Mouse (Mus musculus) heart, postnatal 0 days (tissue): Measurements from ENCODE around the gene Ear6. TPM values are rescaled to one million over a fixed set of nuclear protein-coding genes. Genes with fewer than 3 reads are reported as not detected.

ENCODE experiments used
- ATAC-seq: fragments of 200-750 bp; cut with Nextera tagmentation; 2 replicates; pipeline ENCODE4 v1.8.0; 2017; ENCODE audit warnings: low read depth, moderate number of reproducible peaks, moderate library complexity; ENCODE audit not compliant: insufficient read depth
- DNase-seq: peaks from one replicate; pipeline ENCODE4 v3.0.0-alpha.2; 2016; ENCODE audit warnings: low spot score
- H3K27ac ChIP-seq: fragments of 300-500 bp; sonication (generic); 2 replicates; pipeline ENCODE4 v1.5.1; 2014; ENCODE audit warnings: low read depth, mild to moderate bottlenecking
- H3K27me3 ChIP-seq: fragments of 300-500 bp; sonication (generic); 2 replicates; pipeline ENCODE4 v1.6.1; 2014; ENCODE audit warnings: low read length, mixed read lengths; ENCODE audit not compliant: control insufficient read depth, insufficient read depth
- H3K36me3 ChIP-seq: fragments of 300-500 bp; sonication (generic); replicated peaks from 2 replicates; pipeline ENCODE4 v1.6.1; 2014; ENCODE audit warnings: low read length, mixed read lengths; ENCODE audit not compliant: control insufficient read depth, insufficient read depth
- H3K4me1 ChIP-seq: fragments of 300-500 bp; sonication (generic); 2 replicates; pipeline ENCODE4 v1.6.1; 2014; ENCODE audit warnings: antibody characterized with exemption; ENCODE audit not compliant: control insufficient read depth, insufficient read depth
- H3K4me2 ChIP-seq: fragments of 300-500 bp; sonication (generic); 2 replicates; pipeline ENCODE4 v1.6.1; 2014; ENCODE audit warnings: low read depth, mild to moderate bottlenecking, low read length, moderate library complexity
- H3K4me3 ChIP-seq: fragments of 300-500 bp; sonication (generic); 2 replicates; pipeline ENCODE4 v1.5.1; 2014; ENCODE audit warnings: low read depth, low read length
- H3K9ac ChIP-seq: fragments of 300-500 bp; sonication (generic); replicated peaks from 2 replicates; pipeline ENCODE4 v1.6.1; 2014; ENCODE audit warnings: low read depth, low read length, mixed read lengths
- H3K9me3 ChIP-seq: fragments of 300-500 bp; sonication (generic); replicated peaks from 2 replicates; pipeline ENCODE4 v1.6.1; 2016; ENCODE audit warnings: low read length; ENCODE audit not compliant: control insufficient read depth
- CTCF ChIP-seq: IDR thresholded peaks from 2 replicates; pipeline ENCODE4 v1.5.1; 2016; ENCODE audit warnings: antibody characterized with exemption, control low read depth, low read depth
- EP300 ChIP-seq: IDR thresholded peaks from 2 replicates; pipeline ENCODE4 v1.6.1; 2016; ENCODE audit warnings: antibody characterized with exemption, low read depth
- WGBS: fragments of 180-500 bp; shearing (Covaris S2); extraction: QIAGEN DNeasy Blood & Tissue Kit; methylation state at CpG from one replicate; pipeline ENCODE4 v1.1.7; 2014; 5-methylcytosine and 5-hydroxymethylcytosine counted together
- polyA plus RNA-seq: library from polyadenylated mRNA; unstranded; fragments of >200 nt; fragmentation: Nextera tagmentation; extraction: Ambion mirVana; gene quantifications from 2 replicates; pipeline ENCODE4 v1.2.1, GENCODE M21; 2015
- total RNA-seq: library from RNA; depleted of rRNA; stranded (reverse); fragments of >200 nt; gene quantifications from 2 replicates; pipeline ENCODE4 v1.2.3, GENCODE M21; 2014; ENCODE audit warnings: low replicate concordance

Ear6 gene
- total and polyA plus RNA-seq, 2 experiments from 2014 or later, result not detected

DNA sequence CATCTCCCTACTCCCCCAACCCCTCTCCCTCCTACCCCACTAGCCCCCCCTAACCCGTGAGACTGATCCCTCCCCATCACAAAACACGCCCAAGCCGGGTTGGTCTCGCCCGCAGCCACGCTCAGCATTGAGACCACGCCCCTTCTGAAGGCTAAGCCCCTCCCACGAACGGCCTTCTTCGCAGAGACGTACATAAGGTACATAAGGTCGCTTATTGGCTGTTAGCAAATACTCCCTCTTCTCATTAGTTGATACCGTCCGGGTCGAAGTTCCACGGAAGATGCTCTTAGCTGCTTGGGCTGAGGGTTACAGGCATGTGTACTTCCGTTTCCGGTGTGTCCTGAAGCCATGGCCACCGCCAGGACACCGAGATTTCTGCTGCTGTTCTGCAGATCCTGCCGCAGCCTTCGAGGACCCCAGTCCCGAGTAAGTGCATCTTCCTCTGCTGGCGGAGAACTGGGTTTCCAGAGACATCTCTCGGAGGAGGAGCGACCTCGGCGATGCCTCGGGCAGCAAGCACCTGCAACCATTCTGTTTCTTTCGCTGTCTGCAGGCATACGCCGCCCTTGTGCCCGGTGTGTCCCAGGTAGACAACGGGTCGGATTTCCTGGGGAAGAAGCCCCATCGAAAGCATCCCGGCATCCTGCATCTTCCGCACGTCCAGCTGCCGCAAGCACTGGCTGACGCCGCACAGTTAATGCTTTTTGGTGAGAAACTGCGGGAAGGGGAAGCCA lies 31.3 kb downstream of the Ear6 start, which contains the start of gene Mettl17:
TSS of gene Mettl17 (plus strand) at position 245 of the 734 bp plus-strand sequence.
- peak within 1 kb of the TSS; percentile 95 for H3K4me2 ChIP-seq
- H3K27ac ChIP-seq, result peak within 1 kb of the TSS; percentile 77
- H3K27me3 ChIP-seq, result no peaks in the 10 kb centered on the region
- DNase-seq, result peak; percentile 98
- peaks cover 7% of the 10 kb centered on the region; the same call in 1 of the 2 replicates for H3K4me1 ChIP-seq
- H3K4me3 ChIP-seq, result peak within 1 kb of the TSS; percentile 78
- whole genome bisulfite sequencing, result under 1% methylated on average over 43 of the region's 43 CpGs
- H3K36me3 ChIP-seq, result peaks cover 33% of the 10 kb centered on the region
- peak; percentile 96 for ATAC-seq
- H3K9ac ChIP-seq, result peak within 1 kb of the TSS; percentile 74
- no peaks in the 10 kb centered on the region for H3K9me3 ChIP-seq
- TF ChIP-seq EP300 (no peak), CTCF (0 out of 2 replicates have a peak, but pooled peaks have one; percentile 13)

DNA sequence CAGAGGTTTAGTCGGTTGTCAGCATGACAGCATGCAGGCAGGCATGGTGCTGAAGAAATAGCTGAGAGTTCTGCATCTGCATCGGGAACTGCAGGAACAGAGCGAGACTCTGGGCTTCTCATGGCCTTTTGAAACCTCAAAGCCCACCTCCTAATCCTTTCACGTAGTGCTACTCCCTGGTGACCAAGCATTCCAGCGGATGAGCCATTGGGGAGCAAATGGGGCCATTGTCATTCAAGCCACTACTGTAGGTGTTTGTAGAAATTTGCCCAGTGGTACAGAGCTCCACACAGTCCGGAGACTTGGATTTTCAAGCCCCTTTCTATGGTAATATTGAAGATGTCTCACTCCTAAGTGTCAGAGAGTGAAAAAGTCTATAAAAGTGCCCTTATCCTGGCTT lies 32.6 kb downstream of the Ear6 start:
- TF ChIP-seq EP300 (no peak), CTCF (no peak)
- Histone ChIP-seq H3K27ac (no peak overlapping the region), H3K9ac (no peak overlapping the region), H3K4me1 (peaks cover 7% of the 10 kb centered on the region; the same call in 1 of the 2 replicates), H3K27me3 (no peaks in the 10 kb centered on the region), H3K4me3 (no peak overlapping the region), H3K4me2 (no peak overlapping the region), H3K36me3 (peaks cover 46% of the 10 kb centered on the region), H3K9me3 (no peaks in the 10 kb centered on the region)
- DNase-seq (no peak), ATAC-seq (no peak)
- WGBS, result 61% methylated on average over 6 of the region's 6 CpGs

DNA sequence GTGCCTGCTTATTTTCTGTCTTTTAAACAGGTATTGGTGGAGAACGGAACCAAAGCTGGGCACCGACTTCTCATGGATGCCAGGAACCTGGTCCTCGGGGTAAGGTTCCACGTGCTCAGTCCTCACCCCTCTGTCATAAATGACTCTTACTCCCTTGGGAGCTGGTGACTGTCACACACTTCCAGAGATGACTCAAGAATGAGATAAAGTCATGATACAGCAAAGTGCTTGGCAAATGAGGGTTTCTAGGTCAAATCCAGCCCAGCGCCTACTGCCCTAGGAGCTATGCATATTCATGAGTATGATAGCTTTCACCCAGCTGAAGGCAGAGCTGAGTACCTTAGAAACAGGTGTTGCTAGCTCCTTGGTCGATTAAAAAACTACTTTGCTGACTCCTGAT lies 36.3 kb downstream of the Ear6 start:
- Histone ChIP-seq H3K27me3 (no peaks in the 10 kb centered on the region), H3K4me2 (no peak overlapping the region), H3K27ac (no peak overlapping the region), H3K9ac (no peak overlapping the region), H3K36me3 (peaks cover 63% of the 10 kb centered on the region), H3K4me3 (no peak overlapping the region), H3K9me3 (no peaks in the 10 kb centered on the region), H3K4me1 (peaks cover 7% of the 10 kb centered on the region; the same call in 1 of the 2 replicates)
- ATAC-seq, result no peak
- no peak for DNase-seq
- WGBS, result 81% methylated on average over 6 of the region's 6 CpGs
- no peak for TF ChIP-seq EP300
- no peak for TF ChIP-seq CTCF

DNA sequence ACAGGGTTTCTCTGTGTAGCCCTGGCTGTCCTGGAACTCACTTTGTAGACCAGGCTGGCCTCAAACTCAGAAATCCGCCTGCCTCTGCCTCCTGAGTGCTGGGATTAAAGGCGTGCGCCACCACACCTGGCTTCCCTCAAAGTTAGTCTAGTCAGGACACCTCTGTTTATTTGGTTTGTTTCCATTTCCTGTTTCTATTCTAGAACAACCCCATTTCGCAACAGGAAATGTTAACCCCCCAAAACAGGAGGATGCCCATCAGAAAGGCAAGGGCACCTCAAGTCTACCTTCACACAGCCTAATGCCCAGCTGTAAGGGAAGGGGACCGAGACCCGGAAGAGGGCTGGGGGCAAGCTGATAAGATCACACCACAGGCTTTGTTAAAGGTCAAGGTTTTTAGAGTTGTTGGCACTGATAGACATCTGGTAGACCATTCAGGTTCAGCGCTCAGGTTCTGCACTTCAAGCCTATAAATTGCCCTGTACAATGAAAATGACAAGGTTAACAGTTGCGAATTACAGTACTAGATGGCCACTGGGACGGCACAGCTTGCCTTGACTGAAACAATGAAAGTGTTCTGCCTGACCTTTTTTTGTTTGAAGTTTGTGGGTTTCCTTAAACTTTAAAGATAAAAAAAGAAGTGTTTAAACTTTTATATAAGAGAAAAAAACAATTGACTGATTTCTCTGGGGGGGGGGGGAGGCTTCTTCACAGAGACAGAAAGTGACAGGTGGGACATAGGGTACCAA lies 38.9 kb downstream of the Ear6 start, which contains the start of gene Slc39a2:
TSS of gene Slc39a2 (plus strand) at position 699 of the 749 bp plus-strand sequence.
- Histone ChIP-seq H3K9ac (no peak within 1 kb of the TSS), H3K27me3 (no peaks in the 10 kb centered on the region), H3K36me3 (peaks cover 58% of the 10 kb centered on the region), H3K27ac (no peak within 1 kb of the TSS), H3K4me2 (no peak within 1 kb of the TSS), H3K9me3 (no peaks in the 10 kb centered on the region), H3K4me1 (no peaks in the 10 kb centered on the region), H3K4me3 (no peak within 1 kb of the TSS)
- DNase-seq, result no peak
- WGBS, result 87% methylated on average over 9 of the region's 9 CpGs
- no peak for TF ChIP-seq EP300
- TF ChIP-seq CTCF, result no peak
- ATAC-seq, result no peak

DNA sequence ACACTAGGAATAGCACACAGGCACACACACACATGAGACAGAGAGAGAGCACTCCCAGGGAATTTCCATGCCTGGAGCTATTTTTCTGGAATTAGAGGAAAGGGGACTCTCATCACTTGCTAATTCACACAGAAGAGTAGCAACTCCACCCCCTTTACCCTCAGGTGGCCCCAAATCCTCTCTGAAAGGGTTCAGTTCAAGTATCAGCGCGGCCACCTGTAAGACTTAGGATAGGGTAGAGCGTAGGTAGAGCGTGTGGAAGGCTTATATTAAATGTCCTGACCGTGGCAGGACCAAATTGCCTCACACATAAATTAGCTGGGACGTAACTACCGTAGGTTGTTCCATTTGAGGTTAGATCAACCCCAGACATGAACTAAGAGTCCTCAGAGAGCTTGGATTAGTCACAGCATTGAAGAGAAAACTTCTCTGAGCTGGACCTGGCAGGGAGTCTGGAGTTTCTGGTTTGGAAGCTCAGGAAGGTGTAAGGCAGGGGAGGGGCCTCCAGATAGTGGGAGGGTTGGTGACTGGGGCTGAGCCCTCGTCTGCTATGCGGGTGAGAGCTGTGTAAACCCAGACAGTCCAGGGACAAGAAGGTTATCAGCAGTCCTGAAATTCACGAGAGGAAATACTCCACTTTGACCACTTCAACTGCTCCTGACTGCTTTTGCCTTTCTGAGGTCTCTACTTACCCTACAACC lies 39.7 kb downstream of the Ear6 start:
- DNase-seq (no peak), ATAC-seq (no peak)
- H3K4me3 ChIP-seq, result no peak overlapping the region
- no peaks in the 10 kb centered on the region for H3K27me3 ChIP-seq
- no peak overlapping the region for H3K27ac ChIP-seq
- H3K4me1 ChIP-seq, result no peaks in the 10 kb centered on the region
- H3K9ac ChIP-seq, result no peak overlapping the region
- H3K36me3 ChIP-seq, result peaks cover 49% of the 10 kb centered on the region
- no peak overlapping the region for H3K4me2 ChIP-seq
- TF ChIP-seq CTCF (no peak), EP300 (no peak)
- H3K9me3 ChIP-seq, result no peaks in the 10 kb centered on the region
- 34% methylated on average over 10 of the region's 10 CpGs for WGBS
